Mouse (Mus musculus) testis, adult 2 months (tissue): ENCODE data around the gene 4933415A04Rik.

Experiments
- CTCF ChIP-seq: fragments of 200-500 bp; IDR thresholded peaks from 2 replicates; pipeline ENCODE4 v1.5.1; 2012; ENCODE audit warnings: low read depth, mild to moderate bottlenecking, inconsistent platforms, low read length, moderate library complexity; ENCODE audit not compliant: control insufficient read depth, insufficient read depth, insufficient replicate concordance
- POLR2A ChIP-seq: fragments of 200-500 bp; IDR thresholded peaks from 2 replicates; pipeline ENCODE4 v1.6.1; 2012; ENCODE audit warnings: low read depth, mild to moderate bottlenecking, inconsistent platforms, low read length, moderate library complexity; ENCODE audit not compliant: control insufficient read depth

DNA sequence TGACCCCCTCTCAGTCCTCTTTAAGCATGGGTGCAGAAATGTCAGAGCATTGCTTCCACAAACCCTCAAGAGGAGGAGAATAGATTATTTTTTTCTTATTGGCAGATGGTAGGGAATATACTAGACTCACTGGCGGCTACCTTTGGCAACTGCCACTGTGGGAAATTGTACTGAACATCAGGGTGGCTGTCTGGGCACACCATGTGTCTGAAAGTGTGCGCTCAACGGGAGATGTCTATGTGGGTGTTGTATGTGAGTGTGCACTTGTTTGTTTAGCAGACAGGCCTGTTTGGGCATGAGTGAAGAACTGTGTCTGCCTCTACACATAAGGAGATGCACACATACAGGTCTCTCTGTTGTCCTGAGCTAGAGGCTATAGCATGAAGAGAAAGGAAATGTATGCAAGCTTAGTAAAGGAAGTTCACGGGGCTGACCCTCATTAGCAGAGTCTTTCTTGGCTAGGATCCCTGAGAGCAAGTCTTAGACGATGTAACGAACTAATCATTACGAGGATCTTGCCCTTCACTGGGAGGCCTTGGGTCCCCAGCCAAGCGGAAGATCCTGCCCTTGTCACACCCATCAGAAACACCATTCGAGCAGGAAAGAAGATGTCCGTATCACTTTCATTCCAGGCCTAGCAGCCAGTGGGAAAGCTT lies 23.3 kb downstream of the 4933415A04Rik start:
- no peak for TF ChIP-seq POLR2A
- no peak for TF ChIP-seq CTCF
